Comparison of ENCODE assay signal across 10 mouse cellular contexts in genomic region chr12:80220260-80221038, GRCm38 (mm10). TPM values are rescaled to one million over a fixed set of nuclear protein-coding genes. Genes with fewer than 3 reads are reported as not detected.
DNase-seq lines count a peak whose midpoint lies in the region; ATAC-seq and TF ChIP-seq lines count a peak whose summit lies in the region.
"Had no signal": no experiment of that assay in that cellular context is flagged by ENCODE, and none has a peak within 500 bp of the region (broad histone marks: within the 10 kb centered on the region; RNA-seq: fewer than 3 reads in every experiment).

No protein-coding gene starts in this region.

- H3K4me1 ChIP-seq in liver, embryonic 11.5 days (replicated peaks; ENCODE audit: control insufficient read depth, insufficient read depth, low read length) = peaks cover 45% of the 10 kb centered on the region
- H3K4me1 ChIP-seq in liver, embryonic 12.5 days = peaks cover 63% of the 10 kb centered on the region
- H3K4me1 ChIP-seq in heart, embryonic 15.5 days (replicated peaks) = peaks cover 92% of the 10 kb centered on the region
- peaks cover 49% of the 10 kb centered on the region for H3K4me1 ChIP-seq in kidney, postnatal 0 days (replicated peaks; ENCODE audit: insufficient read depth, low read length)
- H3K4me1 ChIP-seq in forebrain, postnatal 0 days (ENCODE audit: insufficient read depth) = 0 out of 2 replicates have a peak, but pooled peaks cover 4% of the 10 kb centered on the region

- no peak overlapping the region for H3K4me2 ChIP-seq in liver, embryonic 11.5 days
- no peak overlapping the region for H3K4me2 ChIP-seq in liver, embryonic 12.5 days
- no peak overlapping the region for H3K4me2 ChIP-seq in heart, embryonic 15.5 days
- H3K4me2 ChIP-seq in kidney, postnatal 0 days (ENCODE audit: low read length) = no peak overlapping the region
- peak overlapping the region; percentile 65 for H3K4me2 ChIP-seq in myocyte (ENCODE audit: low read depth)
- no peak overlapping the region for H3K4me2 ChIP-seq in forebrain, postnatal 0 days (ENCODE audit: low read depth)
- H3K4me2 ChIP-seq: embryonic facial prominence, embryonic 12.5 days had no signal

- no peak overlapping the region for H3K9ac ChIP-seq in liver, embryonic 11.5 days (ENCODE audit: low read depth, low read length)
- H3K9ac ChIP-seq in liver, embryonic 12.5 days = no peak overlapping the region
- H3K9ac ChIP-seq in heart, embryonic 15.5 days = peak overlapping the region; percentile 38; the same call in 1 of the 2 replicates
- no peak overlapping the region for H3K9ac ChIP-seq in kidney, postnatal 0 days (ENCODE audit: low read depth, low read length)
- no peak overlapping the region for H3K9ac ChIP-seq in forebrain, postnatal 0 days
- H3K9ac ChIP-seq: embryonic facial prominence, embryonic 12.5 days had no signal

- ATAC-seq in liver, embryonic 11.5 days (replicated peaks; ENCODE audit: low FRiP score) = no peak
- ATAC-seq in liver, embryonic 12.5 days = no peak
- no peak for ATAC-seq in heart, embryonic 15.5 days (replicated peaks; ENCODE audit: insufficient number of reproducible peaks, insufficient read depth, low FRiP score, low read depth)
- ATAC-seq in kidney, postnatal 0 days (replicated peaks; ENCODE audit: low FRiP score, low read depth) = no peak
- ATAC-seq in forebrain, postnatal 0 days = no peak

- no peaks in the 10 kb centered on the region; the same call in 1 of the 2 replicates for H3K36me3 ChIP-seq in liver, embryonic 11.5 days (ENCODE audit: control insufficient read depth, insufficient read depth, low read length)
- no peaks in the 10 kb centered on the region for H3K36me3 ChIP-seq in liver, embryonic 12.5 days
- H3K36me3 ChIP-seq in heart, embryonic 15.5 days = no peaks in the 10 kb centered on the region
- no peaks in the 10 kb centered on the region for H3K36me3 ChIP-seq in kidney, postnatal 0 days (ENCODE audit: insufficient read depth, low read length)
- no peaks in the 10 kb centered on the region for H3K36me3 ChIP-seq in myocyte (ENCODE audit: control insufficient read depth, insufficient read depth)
- no peaks in the 10 kb centered on the region for H3K36me3 ChIP-seq in forebrain, postnatal 0 days (ENCODE audit: insufficient read depth)
- H3K36me3 ChIP-seq: embryonic facial prominence, embryonic 12.5 days had no signal

- WGBS in liver, embryonic 11.5 days = 75% methylated on average over 14 of the region's 14 CpGs
- WGBS in liver, embryonic 12.5 days (ENCODE audit: insufficient replicate concordance) = 67% methylated on average over 14 of the region's 14 CpGs
- 48% methylated on average over 14 of the region's 14 CpGs for WGBS in heart, embryonic 15.5 days
- WGBS in kidney, postnatal 0 days = 63% methylated on average over 14 of the region's 14 CpGs
- WGBS in forebrain, postnatal 0 days = 89% methylated on average over 14 of the region's 14 CpGs

- H3K27ac ChIP-seq in liver, embryonic 11.5 days (ENCODE audit: low read depth, low read length) = peak overlapping the region; percentile 43
- no peak overlapping the region for H3K27ac ChIP-seq in liver, embryonic 12.5 days
- H3K27ac ChIP-seq in heart, embryonic 15.5 days = peak overlapping the region; percentile 67
- peak overlapping the region; percentile 66; the same call in 1 of the 2 replicates for H3K27ac ChIP-seq in kidney, postnatal 0 days
- no peak overlapping the region for H3K27ac ChIP-seq in forebrain, postnatal 0 days (ENCODE audit: low read depth, low read length)
- H3K27ac ChIP-seq: embryonic facial prominence, embryonic 12.5 days had no signal

- TF ChIP-seq CTCF in kidney, postnatal 0 days (IDR thresholded peaks at IDR 0.05; ENCODE audit: low read depth) = no peak
- no peak for TF ChIP-seq CTCF in forebrain, postnatal 0 days (IDR thresholded peaks at IDR 0.05; ENCODE audit: low read depth)

- H3K4me3 ChIP-seq in liver, embryonic 11.5 days (ENCODE audit: low read depth, low read length) = no peak overlapping the region
- no peak overlapping the region for H3K4me3 ChIP-seq in liver, embryonic 12.5 days
- H3K4me3 ChIP-seq in heart, embryonic 15.5 days = no peak overlapping the region
- H3K4me3 ChIP-seq in kidney, postnatal 0 days (replicated peaks; ENCODE audit: low read depth, low read length) = no peak overlapping the region
- H3K4me3 ChIP-seq in myocyte = no peak overlapping the region
- H3K4me3 ChIP-seq in forebrain, postnatal 0 days (ENCODE audit: low read depth, low read length) = no peak overlapping the region
- H3K4me3 ChIP-seq: embryonic facial prominence, embryonic 12.5 days had no signal

- H3ac ChIP-seq in myocyte (ENCODE audit: control insufficient read depth, insufficient read length) = no peak overlapping the region

- no peaks in the 10 kb centered on the region for H3K27me3 ChIP-seq in liver, embryonic 11.5 days (replicated peaks; ENCODE audit: control insufficient read depth, insufficient read depth, low read length)
- no peaks in the 10 kb centered on the region for H3K27me3 ChIP-seq in liver, embryonic 12.5 days (replicated peaks)
- no peaks in the 10 kb centered on the region for H3K27me3 ChIP-seq in heart, embryonic 15.5 days
- no peaks in the 10 kb centered on the region for H3K27me3 ChIP-seq in kidney, postnatal 0 days (ENCODE audit: insufficient read depth, low read length)
- no peaks in the 10 kb centered on the region for H3K27me3 ChIP-seq in myocyte (ENCODE audit: control insufficient read depth, insufficient read depth, insufficient read length)
- H3K27me3 ChIP-seq in forebrain, postnatal 0 days (ENCODE audit: insufficient read depth, low read length) = no peaks in the 10 kb centered on the region
- H3K27me3 ChIP-seq: embryonic facial prominence, embryonic 12.5 days had no signal

- H3K79me2 ChIP-seq in myocyte (ENCODE audit: control insufficient read depth, insufficient read depth) = peaks cover 92% of the 10 kb centered on the region

- H3K9me3 ChIP-seq in liver, embryonic 11.5 days (ENCODE audit: control insufficient read depth, low read length) = no peaks in the 10 kb centered on the region
- H3K9me3 ChIP-seq in liver, embryonic 12.5 days (replicated peaks) = no peaks in the 10 kb centered on the region
- H3K9me3 ChIP-seq in heart, embryonic 15.5 days (replicated peaks) = no peaks in the 10 kb centered on the region
- no peaks in the 10 kb centered on the region for H3K9me3 ChIP-seq in kidney, postnatal 0 days (replicated peaks; ENCODE audit: low read length)
- H3K9me3 ChIP-seq in forebrain, postnatal 0 days (ENCODE audit: low read length) = no peaks in the 10 kb centered on the region
- H3K9me3 ChIP-seq: embryonic facial prominence, embryonic 12.5 days had no signal

- no peak for DNase-seq in liver, embryonic 11.5 days (ENCODE audit: low spot score)
- DNase-seq in kidney, postnatal 0 days (ENCODE audit: low spot score) = peak; percentile 68
- no peak for DNase-seq in layer of hippocampus, postnatal 14 days (ENCODE audit: low spot score in 2 of 2)
- DNase-seq in forebrain, postnatal 0 days = no peak
- no peak for DNase-seq in cerebellum, adult 18-20 months
- DNase-seq: adrenal gland, postnatal 10 days had no signal

- TF ChIP-seq POLR2A in myocyte (IDR thresholded peaks at IDR 0.05; ENCODE audit: insufficient read length, low read depth) = no peak

TF ChIP-seq in myocyte, 11 proteins besides CTCF, POLR2A, EP300 and RAD21:
- TF ChIP-seq TCF12 (IDR thresholded peaks at IDR 0.05; ENCODE audit: insufficient read depth, poor library complexity, severe bottlenecking) (no peak), SRF (IDR thresholded peaks at IDR 0.05; ENCODE audit: control insufficient read depth, insufficient read length, low read depth) (peak; percentile 92), MYOD1 (IDR thresholded peaks at IDR 0.05; ENCODE audit: control insufficient read depth in 1 of 3, insufficient read length in 2 of 3, low read depth in 2 of 3) (no peak), TCF3 (IDR thresholded peaks at IDR 0.05; ENCODE audit: insufficient read length, low read depth) (no peak), POLR2AphosphoS2 (IDR thresholded peaks at IDR 0.05; ENCODE audit: insufficient read length, low read depth) (peak; percentile 33), REST (IDR thresholded peaks at IDR 0.05; ENCODE audit: insufficient read depth, insufficient read length) (no peak), MYOG (IDR thresholded peaks at IDR 0.05; ENCODE audit: control insufficient read depth in 1 of 3, insufficient read depth in 1 of 3, insufficient read length in 2 of 3, low read depth in 2 of 3) (no peak), E2F4 (IDR thresholded peaks at IDR 0.05; ENCODE audit: insufficient read depth) (no peak), MAX (IDR thresholded peaks at IDR 0.05; ENCODE audit: low read depth) (no peak), CEBPB (IDR thresholded peaks at IDR 0.05; ENCODE audit: insufficient read depth, poor library complexity, severe bottlenecking) (no peak), USF1 (IDR thresholded peaks at IDR 0.05; ENCODE audit: low read depth) (no peak)

RNA-seq across cellular contexts. Expression of gene Actn1, which starts 39.7 kb away (rescaled TPM):
- 27.9 and 28.3 TPM in 2 replicates for polyA plus RNA-seq in liver, embryonic 11.5 days (2014; fragmentation: Nextera tagmentation; extraction: Ambion mirVana)
- polyA plus RNA-seq in liver, embryonic 12.5 days (2016; fragmentation: Nextera tagmentation; extraction: Ambion mirVana) = 15.6 and 15.9 TPM in 2 replicates
- polyA plus RNA-seq in heart, embryonic 15.5 days (2015; fragmentation: Nextera tagmentation; extraction: Ambion mirVana) = 29.2 and 42.3 TPM in 2 replicates
- 32.5 and 37.1 TPM in 2 replicates for polyA plus RNA-seq in kidney, postnatal 0 days (2015; fragmentation: Nextera tagmentation; extraction: Ambion mirVana)
- polyA plus RNA-seq in myocyte (2012; fragmentation: generic; extraction: Trizol) = 166 TPM
- total RNA-seq in layer of hippocampus, postnatal 14 days (2021) = 10 to 100 TPM; 86.0 to 91.2 TPM
- 15.4 and 19.1 TPM in 2 replicates for total RNA-seq in forebrain, postnatal 0 days (2014; rRNA removed)
- polyA plus RNA-seq in forebrain, postnatal 0 days (2015; fragmentation: Nextera tagmentation; extraction: Ambion mirVana) = 4.9 and 6.7 TPM in 2 replicates

Comparison
In these comparisons a context has a peak if more than half of its experiments do, and no peak if none do; other contexts are left out.
1. H3K27ac ChIP-seq: peak in liver, embryonic 11.5 days (single experiment), heart, embryonic 15.5 days (single experiment) and kidney, postnatal 0 days (single experiment); none in liver, embryonic 12.5 days (single experiment) and forebrain, postnatal 0 days (single experiment).